Mouse (Mus musculus) spleen, postnatal 0 days (tissue): Measurements from ENCODE around the gene Slc45a3. TPM values are rescaled to one million over a fixed set of nuclear protein-coding genes. Genes with fewer than 3 reads are reported as not detected.

Experiments used
- polyA plus RNA-seq: library from polyadenylated mRNA; unstranded; fragments of >200 nt; fragmentation: Nextera tagmentation; extraction: Ambion mirVana; gene quantifications from 2 replicates; pipeline ENCODE4 v1.2.1, GENCODE M21; 2015

The Slc45a3 gene
- polyA plus RNA-seq: 6.1 and 12.0 TPM in 2 replicates

GRCm38 (mm10) chr1:131962606-131963084, at the start of gene Slc45a3:
TSS of gene Slc45a3 (plus strand) at chr1:131962967.

GRCm38 (mm10) chr1:132007282-132007815, 44.6 kb downstream of the Slc45a3 start, which contains the start of gene Elk4:
TSS of gene Elk4 (plus strand) at chr1:132007607.

Other genes starting within 250 kb of the Slc45a3 start
- 0.04 and 0.10 TPM in 2 replicates for gene Slc26a9, start 218.9 kb upstream of the Slc45a3 start, polyA plus RNA-seq
- gene Pm20d1, start 165.6 kb upstream of the Slc45a3 start, polyA plus RNA-seq: 0.05 and 0.08 TPM in 2 replicates
- 2.2 and 3.3 TPM in 2 replicates for gene Slc41a1, start 135.5 kb upstream of the Slc45a3 start, polyA plus RNA-seq
- 19.8 and 24.5 TPM in 2 replicates for gene Rab29, start 95.7 kb upstream of the Slc45a3 start, polyA plus RNA-seq
- gene Nucks1, start 52.4 kb upstream of the Slc45a3 start, polyA plus RNA-seq: 58.0 and 58.9 TPM in 2 replicates
- 19.8 and 21.9 TPM in 2 replicates for gene Elk4, start 44.6 kb downstream of the Slc45a3 start, polyA plus RNA-seq
- gene Mfsd4a, start 105.1 kb downstream of the Slc45a3 start, polyA plus RNA-seq: 4.3 and 6.4 TPM in 2 replicates
- gene Cdk18, start 176.7 kb downstream of the Slc45a3 start, polyA plus RNA-seq: 0.29 and 0.39 TPM in 2 replicates
- gene Lemd1, start 228.5 kb downstream of the Slc45a3 start, polyA plus RNA-seq: not detected in 2 replicates
- 0.02 TPM in 1 of 2 replicates, not detected in the other for gene AC124108.1, start 228.5 kb downstream of the Slc45a3 start, polyA plus RNA-seq